Mouse (Mus musculus): ENCODE data around the gene Ttc25. TPM values are rescaled to one million over a fixed set of nuclear protein-coding genes. Genes with fewer than 3 reads are reported as not detected.
"Not testable (repeated sequence)": the region's sequence is repeated elsewhere in the genome, so short reads cannot be mapped to it uniquely, and the experiment has no call there.

Gene Ttc25
- total and polyA plus RNA-seq, 2 experiments, result 0.04 to 0.28 TPM

DNA sequence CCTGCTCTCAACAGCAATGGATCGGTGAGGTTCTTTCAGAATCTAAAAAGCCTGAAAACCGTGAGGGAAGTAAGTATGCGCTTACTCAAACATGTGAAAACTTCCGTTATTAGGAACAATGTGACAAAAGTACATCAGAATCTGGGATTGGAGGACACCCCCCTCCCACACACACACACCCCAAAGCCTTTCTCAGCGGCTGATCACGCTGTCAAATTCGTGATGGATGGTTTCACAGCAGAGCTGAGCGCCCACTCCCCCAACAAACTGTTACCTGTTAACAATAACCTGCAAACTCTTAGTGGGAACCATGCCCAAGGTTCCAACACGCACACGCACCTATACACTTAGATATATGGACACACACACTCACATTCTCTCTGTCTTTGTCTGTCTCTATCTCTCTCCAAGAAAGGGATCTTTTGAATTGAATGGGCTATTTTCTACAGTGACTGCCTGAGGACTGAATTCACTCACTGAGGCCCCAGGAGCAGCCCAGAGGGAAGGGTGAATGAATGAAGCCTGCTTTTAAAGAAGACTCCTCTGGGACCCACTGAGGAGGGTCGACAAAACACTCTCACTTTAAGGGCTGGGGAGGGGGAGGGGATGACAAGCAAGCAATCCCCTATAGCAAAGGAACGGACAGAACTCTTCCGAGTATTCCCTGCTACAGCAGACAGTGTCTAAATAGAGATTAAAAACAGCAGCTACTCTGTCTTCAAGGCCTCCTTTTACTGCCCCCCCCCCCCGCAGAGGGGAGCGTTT lies 19.2 kb upstream of the Ttc25 start:
- no peak for DNase-seq (ENCODE audit: extremely low read depth, low read depth, low spot score)
- 42% methylated on average over 15 of the region's 15 CpGs for WGBS
- Histone ChIP-seq H3K4me1 (ENCODE audit: control insufficient read depth, insufficient read depth, low read length) (peaks cover 36% of the 10 kb centered on the region), H3K27ac (replicated peaks; ENCODE audit: insufficient read depth, low read depth, low read length) (peak overlapping the region; percentile 71; the same call in 1 of the 2 replicates), H3K36me3 (ENCODE audit: control insufficient read depth, insufficient read depth, low read length) (peaks cover 21% of the 10 kb centered on the region), H3K27me3 (ENCODE audit: control insufficient read depth, insufficient read depth, low read length) (no peaks in the 10 kb centered on the region), H3K79me2 (ENCODE audit: control insufficient read depth, insufficient read depth, low read length) (peaks cover 20% of the 10 kb centered on the region; the same call in 1 of the 2 replicates), H3K4me3 (ENCODE audit: insufficient read depth, low read depth, low read length) (peak overlapping the region; percentile 86), H3K9ac (ENCODE audit: low read depth, low read length) (peak overlapping the region; percentile 93)
- TF ChIP-seq CTCF (IDR thresholded peaks at IDR 0.05; ENCODE audit: low read depth, low read length) (no peak), POLR2A (IDR thresholded peaks at IDR 0.05; ENCODE audit: extremely low read depth, insufficient read depth, low read length) (no peak)

DNA sequence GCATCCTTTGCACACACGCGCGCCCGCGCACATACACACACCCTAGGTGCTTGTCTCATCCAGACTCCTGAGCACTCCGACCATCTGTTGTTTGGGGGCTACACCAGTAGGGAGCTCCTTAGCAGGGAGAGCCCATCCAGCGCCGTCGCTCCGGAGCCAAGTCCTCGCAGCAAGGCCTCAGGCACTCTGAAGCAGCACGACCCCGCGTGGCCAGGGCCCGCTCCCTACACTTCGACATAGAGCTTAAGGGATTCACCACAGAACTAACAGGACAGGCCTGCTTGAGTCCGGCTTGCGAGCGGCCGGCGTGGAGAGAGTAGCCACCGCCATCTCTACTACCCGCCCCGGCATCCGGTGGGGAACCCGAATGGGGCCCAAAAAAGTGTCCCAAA lies 18.3 kb upstream of the Ttc25 start:
- H3K27ac ChIP-seq (replicated peaks; ENCODE audit: insufficient read depth, low read depth, low read length), result peak overlapping the region; percentile 71
- H3K36me3 ChIP-seq (ENCODE audit: control insufficient read depth, insufficient read depth, low read length), result peaks cover 13% of the 10 kb centered on the region
- H3K4me1 ChIP-seq (ENCODE audit: control insufficient read depth, insufficient read depth, low read length), result peaks cover 30% of the 10 kb centered on the region
- under 1% methylated on average over 26 of the region's 26 CpGs for whole genome bisulfite sequencing
- H3K79me2 ChIP-seq (ENCODE audit: control insufficient read depth, insufficient read depth, low read length), result peaks cover 20% of the 10 kb centered on the region; the same call in 1 of the 2 replicates
- peak overlapping the region; percentile 86 for H3K4me3 ChIP-seq (ENCODE audit: insufficient read depth, low read depth, low read length)
- no peaks in the 10 kb centered on the region for H3K27me3 ChIP-seq (ENCODE audit: control insufficient read depth, insufficient read depth, low read length)
- DNase-seq (ENCODE audit: extremely low read depth, low read depth, low spot score), result peak; percentile 44
- H3K9ac ChIP-seq (ENCODE audit: low read depth, low read length), result peak overlapping the region; percentile 93
- TF ChIP-seq CTCF (IDR thresholded peaks at IDR 0.05; ENCODE audit: low read depth, low read length), result peak; percentile 48
- TF ChIP-seq POLR2A (IDR thresholded peaks at IDR 0.05; ENCODE audit: extremely low read depth, insufficient read depth, low read length), result no peak

DNA sequence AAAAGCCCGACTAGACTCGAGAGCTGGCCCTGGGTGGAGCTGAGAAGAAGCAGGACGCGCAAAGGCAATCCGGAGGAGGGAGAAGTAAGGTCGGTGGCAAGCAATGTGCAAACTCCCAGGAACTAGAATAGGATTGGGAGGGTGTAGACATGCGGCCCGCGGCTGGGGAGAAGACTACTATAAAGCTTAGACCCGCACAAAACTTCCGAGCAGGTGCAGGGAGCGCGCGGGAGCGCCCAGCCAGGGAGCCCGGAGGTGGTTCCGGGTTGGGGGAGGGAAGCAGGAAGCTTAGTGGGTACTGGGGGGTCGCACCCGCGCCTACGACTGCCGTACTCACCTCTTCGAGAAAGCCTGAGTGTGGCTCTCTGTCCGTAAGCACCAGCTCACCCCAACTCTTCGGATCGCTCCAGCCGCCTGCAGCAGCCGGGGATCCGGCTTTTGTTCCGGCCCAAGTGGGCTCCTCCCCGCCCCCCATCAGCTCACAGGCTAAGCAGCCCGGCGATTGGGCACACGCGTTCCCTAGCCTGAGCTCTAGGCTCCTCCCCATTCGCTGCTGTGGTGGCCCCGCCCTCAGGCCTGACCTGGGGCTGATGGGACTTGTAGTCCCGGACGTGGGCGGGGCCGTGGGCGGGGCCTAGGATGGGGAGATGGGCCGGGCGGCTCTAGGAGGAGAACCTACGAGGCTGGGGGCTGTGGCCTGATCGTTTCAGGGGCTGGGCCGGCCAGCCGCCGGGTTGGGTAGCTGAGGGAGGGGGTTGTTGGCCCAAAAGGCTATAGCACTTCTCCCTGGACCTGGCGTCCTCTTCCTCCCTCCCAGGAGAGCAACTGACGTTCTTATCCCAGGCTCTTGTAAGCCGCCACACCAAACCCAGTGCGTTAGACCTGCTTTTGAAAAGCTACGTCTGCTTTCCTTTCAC lies 17.7 kb upstream of the Ttc25 start, which contains the start of gene Acly:
TSS of gene Acly (minus strand) at position 543 of the 917 bp plus-strand sequence.
- under 1% methylated on average over 54 of the region's 54 CpGs for WGBS
- Histone ChIP-seq H3K4me1 (ENCODE audit: control insufficient read depth, insufficient read depth, low read length) (peaks cover 30% of the 10 kb centered on the region), H3K36me3 (ENCODE audit: control insufficient read depth, insufficient read depth, low read length) (peaks cover 7% of the 10 kb centered on the region), H3K9ac (ENCODE audit: low read depth, low read length) (peak within 1 kb of the TSS; percentile 93), H3K79me2 (ENCODE audit: control insufficient read depth, insufficient read depth, low read length) (peaks cover 20% of the 10 kb centered on the region; the same call in 1 of the 2 replicates), H3K27me3 (ENCODE audit: control insufficient read depth, insufficient read depth, low read length) (no peaks in the 10 kb centered on the region), H3K27ac (replicated peaks; ENCODE audit: insufficient read depth, low read depth, low read length) (peak within 1 kb of the TSS; percentile 97), H3K4me3 (ENCODE audit: insufficient read depth, low read depth, low read length) (peak within 1 kb of the TSS; percentile 86)
- peak; percentile 93 for DNase-seq (ENCODE audit: extremely low read depth, low read depth, low spot score)
- peak; percentile 99 for TF ChIP-seq POLR2A (IDR thresholded peaks at IDR 0.05; ENCODE audit: extremely low read depth, insufficient read depth, low read length)
- TF ChIP-seq CTCF (IDR thresholded peaks at IDR 0.05; ENCODE audit: low read depth, low read length), result no peak

DNA sequence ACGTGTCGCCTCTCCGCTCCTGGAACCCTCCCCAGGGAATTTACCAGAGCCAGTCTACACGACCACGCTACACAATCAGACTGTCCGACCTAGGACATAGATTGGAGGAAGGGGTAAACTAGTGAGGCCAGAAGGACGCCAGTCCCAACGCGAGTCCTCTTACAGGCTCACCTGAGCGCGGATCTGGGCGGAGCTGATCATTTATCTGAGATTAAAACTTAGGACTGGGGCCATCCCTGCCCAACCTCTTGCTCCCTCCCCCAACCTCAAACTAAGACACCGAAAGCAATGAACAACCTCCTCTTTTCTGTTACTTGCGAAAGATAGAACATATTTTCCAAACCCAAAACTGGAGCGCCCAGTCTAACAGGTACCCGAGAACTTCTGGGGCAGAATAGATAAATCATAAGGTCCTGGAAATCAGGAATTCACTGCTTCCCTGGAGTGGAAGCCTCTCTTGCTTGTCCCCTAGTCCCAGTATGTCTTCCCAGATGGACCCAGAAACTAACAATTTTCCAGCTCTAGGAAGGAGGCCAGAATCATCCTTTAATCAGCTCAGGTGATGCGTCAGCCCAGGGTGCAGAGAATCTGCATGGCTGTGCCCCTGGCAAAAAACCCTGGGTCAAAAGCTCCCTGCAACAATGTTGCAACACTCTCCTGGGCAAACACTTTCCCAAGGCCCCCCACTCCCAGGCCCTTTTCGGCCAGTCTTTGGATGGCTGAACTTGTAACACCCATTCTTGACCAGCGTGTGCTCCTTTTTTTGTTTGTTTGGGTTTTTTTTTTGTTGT lies 16.8 kb upstream of the Ttc25 start:
- TF ChIP-seq CTCF (IDR thresholded peaks at IDR 0.05; ENCODE audit: low read depth, low read length), result no peak
- Histone ChIP-seq H3K9ac (ENCODE audit: low read depth, low read length) (peak overlapping the region; percentile 61), H3K27ac (replicated peaks; ENCODE audit: insufficient read depth, low read depth, low read length) (peak overlapping the region; percentile 97), H3K79me2 (ENCODE audit: control insufficient read depth, insufficient read depth, low read length) (peaks cover 20% of the 10 kb centered on the region; the same call in 1 of the 2 replicates), H3K27me3 (ENCODE audit: control insufficient read depth, insufficient read depth, low read length) (no peaks in the 10 kb centered on the region), H3K4me1 (ENCODE audit: control insufficient read depth, insufficient read depth, low read length) (peaks cover 25% of the 10 kb centered on the region), H3K36me3 (ENCODE audit: control insufficient read depth, insufficient read depth, low read length) (0 out of 2 replicates have a peak, but pooled peaks cover 2% of the 10 kb centered on the region), H3K4me3 (ENCODE audit: insufficient read depth, low read depth, low read length) (peak overlapping the region; percentile 45)
- WGBS, result 9% methylated on average over 19 of the region's 19 CpGs
- DNase-seq (ENCODE audit: extremely low read depth, low read depth, low spot score), result peak; percentile 90

DNA sequence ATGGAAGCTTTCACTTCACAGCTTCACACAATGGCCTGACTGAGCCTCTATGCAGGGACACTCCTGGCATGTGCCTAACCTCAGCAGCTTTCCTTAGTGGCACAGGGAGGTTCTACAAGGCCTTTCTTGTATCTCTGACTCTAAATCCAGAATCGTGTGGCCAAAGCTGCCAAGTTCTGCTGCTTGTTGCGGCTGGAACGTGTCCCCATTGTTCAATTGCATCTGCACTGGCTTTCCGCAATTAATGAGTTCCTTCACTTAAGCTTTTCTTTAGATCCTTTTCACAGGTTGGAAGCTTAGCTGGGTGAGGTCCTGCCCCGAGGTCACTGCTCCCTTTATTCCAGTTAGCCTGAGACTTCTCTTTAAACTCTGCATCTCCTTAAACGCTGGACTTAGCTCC lies 11.5 kb upstream of the Ttc25 start:
- no peak overlapping the region for H3K4me3 ChIP-seq (ENCODE audit: insufficient read depth, low read depth, low read length)
- TF ChIP-seq POLR2A (IDR thresholded peaks at IDR 0.05; ENCODE audit: extremely low read depth, insufficient read depth, low read length) (no peak), CTCF (IDR thresholded peaks at IDR 0.05; ENCODE audit: low read depth, low read length) (no peak)
- 94% methylated on average over 6 of the region's 6 CpGs for WGBS

GRCm38 (mm10) chr11:100534411-100534810 lies 11.0 kb upstream of the Ttc25 start:
- not testable (repeated sequence) for H3K79me2 ChIP-seq (ENCODE audit: control insufficient read depth, insufficient read depth, low read length); H3K36me3 ChIP-seq (ENCODE audit: control insufficient read depth, insufficient read depth, low read length); H3K4me1 ChIP-seq (ENCODE audit: control insufficient read depth, insufficient read depth, low read length); H3K9ac ChIP-seq (ENCODE audit: low read depth, low read length); H3K27me3 ChIP-seq (ENCODE audit: control insufficient read depth, insufficient read depth, low read length); H3K4me3 ChIP-seq (ENCODE audit: insufficient read depth, low read depth, low read length); DNase-seq (ENCODE audit: extremely low read depth, low read depth, low spot score); H3K27ac ChIP-seq (replicated peaks; ENCODE audit: insufficient read depth, low read depth, low read length)
- WGBS, result 97% methylated on average over 2 of the region's 2 CpGs

More for the DNA sequence above, 11.5 kb upstream of the Ttc25 start:
- H3K27me3 ChIP-seq (ENCODE audit: control insufficient read depth, insufficient read depth, low read length), result no peaks in the 10 kb centered on the region
- no peak overlapping the region for H3K27ac ChIP-seq (replicated peaks; ENCODE audit: insufficient read depth, low read depth, low read length)
- H3K9ac ChIP-seq (ENCODE audit: low read depth, low read length), result no peak overlapping the region
- peaks cover 6% of the 10 kb centered on the region for H3K4me1 ChIP-seq (ENCODE audit: control insufficient read depth, insufficient read depth, low read length)
- DNase-seq (ENCODE audit: extremely low read depth, low read depth, low spot score), result no peak
- H3K79me2 ChIP-seq (ENCODE audit: control insufficient read depth, insufficient read depth, low read length), result no peaks in the 10 kb centered on the region
- H3K36me3 ChIP-seq (ENCODE audit: control insufficient read depth, insufficient read depth, low read length), result no peaks in the 10 kb centered on the region

DNA sequence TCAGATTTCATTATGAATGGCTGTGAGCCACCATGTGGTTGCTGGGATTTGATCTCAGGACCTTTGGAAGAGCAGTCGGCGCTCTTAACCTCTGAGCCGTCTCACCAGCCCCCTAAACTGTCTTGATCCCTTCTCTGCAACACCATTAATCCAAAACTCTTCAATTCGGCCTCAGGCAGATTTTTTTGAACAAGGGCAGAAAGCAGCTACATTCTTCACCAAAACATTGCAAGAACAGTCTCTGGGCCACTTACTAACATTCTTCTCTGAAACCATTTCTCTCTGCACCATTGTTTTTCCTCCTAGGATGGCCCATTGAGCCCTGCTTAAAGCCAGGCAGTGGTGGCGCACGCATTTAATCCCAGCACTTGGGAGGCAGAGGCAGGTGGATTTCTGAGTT lies 10.6 kb upstream of the Ttc25 start:
- H3K36me3 ChIP-seq (ENCODE audit: control insufficient read depth, insufficient read depth, low read length); H3K27me3 ChIP-seq (ENCODE audit: control insufficient read depth, insufficient read depth, low read length); H3K9ac ChIP-seq (ENCODE audit: low read depth, low read length); DNase-seq (ENCODE audit: extremely low read depth, low read depth, low spot score); H3K4me3 ChIP-seq (ENCODE audit: insufficient read depth, low read depth, low read length); H3K27ac ChIP-seq (replicated peaks; ENCODE audit: insufficient read depth, low read depth, low read length); H3K4me1 ChIP-seq (ENCODE audit: control insufficient read depth, insufficient read depth, low read length); H3K79me2 ChIP-seq (ENCODE audit: control insufficient read depth, insufficient read depth, low read length): not testable (repeated sequence)
- 95% methylated on average over 6 of the region's 6 CpGs for WGBS
